Mouse (Mus musculus) gonadal fat pad, adult 2 months (tissue): ENCODE data around the gene Ttll11. TPM values are rescaled to one million over a fixed set of nuclear protein-coding genes. Genes with fewer than 3 reads are reported as not detected.

ENCODE experiments used
- DNase-seq: peaks from one replicate; pipeline ENCODE4 v3.0.0-alpha.2; 2012; ENCODE audit warnings: low read depth
- polyA plus RNA-seq: library from polyadenylated mRNA; depleted of rRNA; stranded (reverse); fragments of >200 nt; gene quantifications from 2 replicates; pipeline ENCODE4 v1.2.3, GENCODE M21; 2012; rRNA removed

Gene Ttll11
- polyA plus RNA-seq, 1 experiment = 1.3 TPM

DNA sequence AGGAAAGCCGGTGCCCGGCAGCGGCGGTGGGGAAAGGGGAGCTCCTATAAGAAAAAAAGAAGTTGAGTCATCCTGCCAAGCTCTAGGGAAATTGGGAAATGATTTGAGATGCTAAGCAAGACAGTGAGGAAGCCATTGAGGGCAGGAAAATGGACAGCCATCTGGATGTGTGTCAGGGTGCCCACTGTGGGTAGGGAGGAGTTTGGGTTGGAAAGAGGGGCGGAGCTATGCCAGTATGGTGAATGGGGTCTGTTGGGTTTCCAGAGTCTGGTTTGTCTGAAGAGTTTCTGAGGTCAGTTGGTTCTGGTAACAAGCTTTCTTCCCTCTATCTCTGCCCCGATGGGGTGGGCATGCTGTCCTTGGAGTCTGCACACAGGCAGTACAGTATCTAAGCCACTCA is 256.4 kb downstream of the Ttll11 start:
- no peak for DNase-seq

DNA sequence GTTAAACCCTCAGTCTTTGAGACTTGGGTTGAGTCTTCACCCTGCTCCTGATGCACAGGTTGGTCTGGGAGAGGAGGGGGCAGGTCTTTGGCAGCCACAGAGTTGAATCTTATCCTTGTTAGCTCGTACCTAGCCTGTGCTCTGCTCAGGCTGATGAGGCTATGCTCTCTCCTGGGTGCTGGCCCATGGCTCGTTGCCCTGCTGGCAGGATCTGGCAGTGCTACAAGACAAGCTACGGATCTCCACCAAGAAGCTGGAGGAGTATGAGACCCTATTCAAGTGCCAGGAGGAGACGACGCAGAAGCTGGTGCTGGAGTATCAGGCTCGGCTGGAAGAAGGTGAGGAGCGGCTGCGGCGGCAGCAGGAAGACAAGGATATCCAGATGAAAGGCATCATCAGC is 256.9 kb downstream of the Ttll11 start:
- no peak for DNase-seq

DNA sequence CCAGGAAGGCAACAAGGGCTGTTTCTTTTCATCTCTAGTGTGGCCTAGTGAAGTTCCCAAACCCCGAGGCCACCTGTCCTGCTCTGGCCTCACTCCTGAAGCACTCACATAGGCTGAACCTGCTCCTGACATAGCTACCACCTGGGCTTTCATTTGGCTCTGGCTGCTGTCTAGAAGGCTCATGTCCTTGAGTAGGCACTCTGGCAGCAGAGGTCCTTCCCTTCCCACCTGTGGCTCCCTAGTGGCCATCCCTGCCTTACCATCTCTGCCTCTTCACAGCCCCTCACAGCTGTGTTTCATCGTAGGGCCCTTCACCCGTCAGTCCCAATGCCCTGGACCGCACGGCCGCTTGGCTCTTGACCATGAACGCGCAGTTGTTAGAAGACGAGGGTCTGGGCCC is 258.8 kb downstream of the Ttll11 start:
- no peak for DNase-seq

GRCm38 (mm10) chr2:35720550-35720949 is 259.2 kb downstream of the Ttll11 start:
- no peak for DNase-seq

DNA sequence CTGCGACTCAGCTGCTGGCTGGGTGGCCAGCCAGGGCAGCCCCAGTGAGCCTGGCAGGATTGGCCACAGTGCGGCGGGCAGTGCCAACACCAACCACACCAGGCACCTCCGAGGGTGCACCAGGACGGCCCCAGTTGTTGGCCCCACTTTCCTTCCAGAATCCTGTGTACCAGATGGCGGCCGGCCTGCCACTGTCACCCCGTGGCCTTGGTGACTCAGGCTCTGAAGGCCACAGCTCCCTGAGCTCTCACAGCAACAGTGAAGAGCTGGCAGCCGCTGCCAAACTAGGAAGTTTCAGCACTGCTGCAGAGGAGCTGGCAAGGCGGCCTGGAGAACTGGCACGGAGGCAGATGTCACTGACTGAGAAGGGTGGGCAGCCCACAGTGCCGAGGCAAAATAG is 259.6 kb downstream of the Ttll11 start:
- no peak for DNase-seq

- DNase-seq = no peak
These were observed 260.3 kb downstream of the Ttll11 start for GRCm38 (mm10) chr2:35719230-35720005.

- DNase-seq = no peak
These were observed 261.1 kb downstream of the Ttll11 start for GRCm38 (mm10) chr2:35718662-35719061.

DNA sequence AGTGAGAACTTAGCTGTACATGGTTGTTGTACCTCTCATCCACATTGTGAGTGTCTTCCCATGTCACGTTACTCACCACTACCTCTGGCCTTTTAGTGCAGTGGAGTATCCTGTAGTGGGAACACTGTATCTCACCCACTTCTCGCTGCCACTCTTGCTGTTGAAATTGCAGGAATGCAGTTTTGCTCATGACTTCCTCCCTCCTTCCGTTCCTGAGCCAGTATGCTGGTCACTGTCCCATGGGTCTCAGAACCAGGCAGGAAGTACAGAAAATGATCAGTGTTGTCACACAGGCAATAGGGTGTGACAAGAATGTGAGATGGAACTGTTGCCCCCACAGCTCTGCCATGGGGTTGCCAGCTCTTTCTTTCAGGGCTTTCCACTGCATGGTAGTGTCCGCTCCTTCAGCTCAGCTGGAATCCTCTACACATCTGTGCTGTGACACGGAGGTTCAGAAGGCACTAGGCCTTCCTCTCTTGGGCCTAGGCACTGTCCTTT is 261.7 kb downstream of the Ttll11 start:
- no peak for DNase-seq

DNA sequence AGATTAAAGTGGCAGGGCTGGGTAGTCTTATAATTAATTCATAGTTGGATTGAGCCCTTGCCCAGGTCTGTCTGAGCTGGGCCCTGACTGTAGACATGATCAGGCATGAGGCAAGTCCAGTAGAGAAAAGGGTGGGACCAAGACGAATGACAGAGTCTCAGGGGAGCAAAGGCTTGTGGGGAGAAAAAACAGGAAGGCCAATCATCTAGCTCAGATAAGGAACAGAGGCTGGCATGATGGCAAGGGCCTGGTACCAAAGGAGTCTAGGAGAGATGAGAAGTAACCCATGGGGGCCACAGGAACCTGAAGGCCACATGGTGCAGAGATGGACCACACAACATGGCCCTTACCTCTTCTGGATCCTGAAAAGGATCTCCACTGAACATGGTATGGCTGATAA is 263.5 kb downstream of the Ttll11 start:
- DNase-seq = no peak

- no peak for DNase-seq
These were observed 264.2 kb downstream of the Ttll11 start for GRCm38 (mm10) chr2:35715485-35715884.

DNA sequence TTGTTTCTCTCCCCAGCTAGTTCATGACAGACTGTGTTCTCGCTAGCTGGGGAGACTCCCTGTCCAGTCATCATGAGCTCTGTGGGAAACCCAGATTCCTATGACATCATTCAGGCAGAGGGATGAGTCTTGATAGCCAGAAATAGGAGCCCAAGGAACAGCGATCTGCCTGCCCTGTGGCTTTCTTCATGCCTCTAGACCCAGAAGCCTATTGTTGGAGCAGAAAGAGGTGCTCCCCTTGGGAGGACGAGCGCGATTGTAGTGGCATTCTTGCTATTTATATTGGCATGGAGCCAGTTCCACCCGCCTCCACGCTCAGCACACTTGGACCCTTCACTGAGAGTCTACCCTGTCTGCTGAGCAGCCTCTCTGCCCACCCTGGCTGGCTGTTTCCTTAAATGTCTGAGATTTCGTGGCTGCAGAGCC is 265.0 kb downstream of the Ttll11 start:
- no peak for DNase-seq

DNA sequence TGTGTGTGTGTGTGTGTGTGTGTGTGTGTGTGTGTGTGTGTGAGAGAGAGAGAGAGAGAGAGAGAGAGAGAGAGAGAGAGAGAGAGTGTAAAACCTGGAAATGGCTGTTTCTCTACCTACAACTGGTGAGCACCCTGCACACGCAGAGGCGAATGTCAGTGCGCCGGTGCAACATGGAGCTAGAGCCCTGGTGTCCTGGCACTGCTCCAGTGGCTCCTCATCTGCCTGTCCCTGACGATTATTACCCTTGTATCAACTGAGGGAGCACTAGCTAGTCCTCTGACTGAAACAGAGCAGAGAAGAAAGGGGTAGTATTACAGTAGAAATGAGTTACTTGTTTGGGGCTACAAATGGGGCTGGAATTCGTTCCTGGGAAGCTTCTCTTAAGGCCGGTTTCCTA is 266.3 kb downstream of the Ttll11 start:
- no peak for DNase-seq

DNA sequence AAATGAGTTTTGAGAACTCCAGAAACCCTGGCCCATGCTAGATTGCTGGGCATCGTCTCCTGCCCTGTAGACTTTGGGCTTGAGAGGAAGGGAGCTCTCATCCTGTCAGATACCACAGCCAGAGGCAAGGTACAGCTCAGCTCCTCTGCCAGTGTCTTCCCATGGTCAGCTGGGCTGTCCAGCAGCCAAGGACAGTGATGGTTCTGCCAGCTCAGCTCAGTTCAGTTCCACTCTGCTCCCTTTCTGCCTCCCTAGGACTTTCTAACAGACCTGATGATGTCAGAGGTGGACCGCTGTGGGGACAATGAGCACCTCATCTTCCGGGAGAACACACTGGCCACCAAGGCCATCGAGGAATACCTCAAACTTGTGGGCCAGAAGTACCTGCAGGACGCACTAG is 267.1 kb downstream of the Ttll11 start:
- no peak for DNase-seq

DNA sequence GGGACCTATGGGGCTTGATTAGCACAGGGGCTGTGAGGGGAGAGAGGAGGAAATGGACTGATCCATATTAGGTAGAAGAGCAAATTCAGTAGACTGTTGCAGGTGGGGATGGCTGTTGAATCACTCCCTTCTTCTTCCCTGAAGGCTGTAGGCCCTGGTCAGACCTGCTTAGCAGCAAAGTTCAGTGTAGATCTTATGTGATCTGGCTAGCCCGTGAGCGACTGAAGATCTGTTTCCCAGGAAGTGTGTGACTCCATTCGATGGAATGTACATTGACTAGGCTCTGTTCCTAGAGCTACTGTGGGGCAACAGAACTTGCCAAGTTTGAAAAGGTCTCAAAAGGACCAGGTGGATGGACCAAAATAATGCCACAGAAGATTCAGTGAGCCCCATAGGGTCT is 276.5 kb downstream of the Ttll11 start:
- no peak for DNase-seq

DNA sequence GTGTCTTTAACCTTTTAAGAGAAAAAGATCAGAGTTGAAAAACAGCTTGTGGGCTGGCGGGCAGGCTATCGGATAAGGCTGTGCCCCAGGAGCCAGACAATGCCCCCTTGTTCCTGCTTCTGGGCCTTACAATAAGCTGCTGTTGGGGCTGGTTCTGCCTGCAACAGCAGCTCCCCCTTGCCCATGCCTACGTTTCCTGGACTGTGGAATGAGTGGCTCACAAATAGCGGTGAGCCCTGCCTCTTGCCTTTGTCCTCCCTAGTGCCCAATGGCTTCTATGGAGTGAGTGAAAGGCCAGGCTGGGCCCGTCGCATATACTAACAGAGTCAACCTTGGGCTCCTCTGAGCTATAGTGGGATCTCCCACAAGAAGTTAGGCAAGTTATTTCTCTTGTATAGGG is 277.1 kb downstream of the Ttll11 start:
- DNase-seq = no peak

DNA sequence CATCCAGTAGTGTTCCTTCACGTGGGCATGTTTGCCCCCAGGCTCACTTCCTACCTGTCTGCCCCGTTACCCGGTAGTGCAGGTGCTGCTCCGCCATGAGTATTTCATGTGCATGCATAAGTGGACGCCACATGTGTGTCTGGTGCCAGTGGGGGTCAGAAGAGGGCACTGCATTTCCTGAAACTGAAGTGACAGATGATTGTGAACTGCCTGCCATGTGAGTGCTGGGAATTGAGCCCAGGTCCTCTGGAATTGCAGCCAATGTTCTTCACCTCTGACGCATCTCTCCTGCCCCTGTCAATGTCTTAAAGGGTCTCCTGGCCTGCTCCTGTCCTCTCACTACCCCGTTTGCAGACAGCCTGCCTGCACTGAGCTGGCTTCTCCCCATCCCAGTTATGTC is 277.7 kb downstream of the Ttll11 start:
- no peak for DNase-seq

Other genes with a start within 250 kb of the Ttll11 start
- 105 and 112 TPM in 2 replicates for gene Ndufa8, start 69.5 kb upstream of the Ttll11 start, polyA plus RNA-seq
- 1.9 and 3.2 TPM in 2 replicates for gene Morn5, start 69.5 kb upstream of the Ttll11 start, polyA plus RNA-seq
- 9.7 and 10.4 TPM in 2 replicates for gene Lhx6, start 125.5 kb upstream of the Ttll11 start, polyA plus RNA-seq
- gene Mrrf, start 156.5 kb upstream of the Ttll11 start, polyA plus RNA-seq = 49.6 and 49.9 TPM in 2 replicates
- gene Rbm18, start 156.9 kb upstream of the Ttll11 start, polyA plus RNA-seq = 19.3 and 23.4 TPM in 2 replicates